Mouse (Mus musculus) hindlimb bud, embryonic 11.5 days (tissue): ENCODE results near the gene Tanc2.

Source experiments
- DNase-seq: peaks from one replicate; pipeline ENCODE4 v3.0.0-alpha.2; 2012; ENCODE audit warnings: low read depth, low spot score; ENCODE audit errors: extremely low spot score

Gene Tanc2

GRCm38 (mm10) chr11:105921275-105921674 is 331.5 kb downstream of the Tanc2 start:
- no peak for DNase-seq

DNA sequence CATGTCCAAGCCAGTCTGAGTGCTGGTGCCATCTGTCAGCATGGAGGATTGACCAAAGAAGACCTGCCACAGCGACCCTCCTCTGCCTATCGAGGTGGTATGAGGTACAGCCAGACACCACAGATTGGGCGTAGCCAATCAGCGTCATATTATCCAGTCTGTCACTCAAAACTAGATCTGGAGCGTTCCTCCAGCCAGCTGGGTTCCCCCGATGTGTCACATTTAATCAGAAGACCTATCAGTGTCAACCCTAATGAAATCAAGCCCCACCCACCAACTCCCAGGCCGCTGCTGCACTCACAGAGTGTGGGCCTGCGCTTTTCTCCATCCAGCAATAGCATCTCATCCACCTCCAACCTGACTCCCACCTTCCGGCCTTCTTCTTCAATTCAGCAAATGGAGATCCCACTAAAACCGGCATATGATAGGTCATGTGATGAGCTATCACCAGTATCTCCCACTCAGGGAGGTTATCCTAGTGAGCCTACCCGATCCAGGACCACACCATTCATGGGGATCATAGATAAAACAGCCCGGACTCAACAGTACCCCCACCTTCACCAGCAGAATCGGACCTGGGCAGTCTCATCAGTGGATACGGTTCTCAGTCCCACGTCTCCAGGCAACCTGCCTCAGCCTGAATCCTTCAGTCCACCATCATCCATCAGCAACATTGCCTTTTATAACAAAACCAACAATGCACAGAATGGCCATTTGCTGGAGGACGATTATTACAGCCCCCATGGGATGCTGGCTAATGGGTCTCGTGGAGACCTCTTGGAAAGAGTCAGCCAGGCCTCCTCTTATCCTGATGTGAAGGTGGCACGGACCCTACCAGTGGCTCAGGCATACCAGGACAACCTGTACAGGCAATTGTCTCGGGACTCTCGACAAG is 333.2 kb downstream of the Tanc2 start:
- DNase-seq = no peak

DNA sequence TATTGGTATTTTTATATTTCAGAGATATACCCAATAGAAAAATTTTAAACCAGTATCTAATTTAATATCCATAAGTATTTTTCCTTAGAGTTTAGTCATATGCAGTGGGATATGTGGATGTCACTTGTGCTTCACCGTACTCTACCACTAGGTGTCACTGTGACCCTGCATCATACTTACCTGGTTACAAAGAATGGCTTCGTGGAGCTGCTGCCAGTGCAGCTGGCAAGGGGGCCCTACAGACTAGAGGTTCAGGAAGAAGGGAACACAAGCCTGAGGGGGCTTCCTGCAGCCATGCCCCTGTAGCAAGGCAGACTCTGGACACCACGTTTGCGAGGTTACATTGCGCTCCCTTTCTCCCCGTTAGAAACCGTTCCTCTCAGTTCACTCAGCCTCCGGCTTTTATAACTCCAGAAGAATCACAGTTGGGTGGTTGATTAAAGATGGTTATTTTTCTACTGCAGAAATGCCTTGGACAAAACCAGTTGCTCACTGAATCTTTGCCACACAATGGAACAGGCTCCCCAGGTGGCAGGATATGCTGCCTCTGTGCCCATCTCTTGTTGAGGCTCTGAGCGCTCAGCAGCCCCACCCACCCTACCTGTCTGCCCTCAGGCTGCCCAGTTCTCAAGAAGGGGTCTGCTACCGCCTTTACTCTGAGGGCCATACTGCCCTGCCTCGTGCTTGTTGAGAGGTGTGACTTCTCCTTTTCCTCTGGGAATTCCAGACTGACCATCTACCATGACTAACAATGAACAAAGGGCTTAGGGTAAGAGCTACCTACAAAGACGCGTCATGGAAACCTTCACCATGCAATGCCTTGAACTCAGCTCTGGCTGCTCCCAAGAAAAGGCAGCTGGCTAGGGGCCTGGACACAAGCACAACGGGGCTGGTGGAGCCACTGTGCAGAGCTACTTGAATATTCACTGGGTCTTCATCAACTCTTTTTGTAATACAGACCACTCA is 337.6 kb downstream of the Tanc2 start:
- peak; percentile 83 for DNase-seq

- DNase-seq = no peak
Measured at GRCm38 (mm10) chr11:105928171-105928570, 338.4 kb downstream of the Tanc2 start.

GRCm38 (mm10) chr11:105931380-105931779 is 341.6 kb downstream of the Tanc2 start:
- no peak for DNase-seq

- DNase-seq = no peak
Measured at GRCm38 (mm10) chr11:105933746-105934145, 344.0 kb downstream of the Tanc2 start.

DNA sequence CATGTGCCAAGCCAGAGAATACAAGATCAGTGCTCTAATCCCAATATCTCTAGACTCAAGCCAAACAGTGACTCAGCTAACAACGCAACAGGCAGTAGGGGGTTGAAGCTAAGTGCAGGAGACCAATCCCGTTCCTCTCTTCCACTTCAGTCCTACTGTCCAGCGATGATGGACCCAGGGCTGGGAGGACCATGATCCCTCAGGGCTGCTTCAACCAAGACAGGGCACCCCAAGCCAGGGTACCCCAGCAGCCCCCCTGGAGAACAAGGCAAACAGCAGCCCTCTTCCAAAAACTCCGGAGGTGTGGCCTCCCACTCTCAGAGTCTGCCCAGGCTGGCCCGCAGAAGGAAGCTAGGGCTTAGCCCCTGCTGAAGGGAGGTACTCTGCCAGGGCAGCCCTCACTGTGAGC is 344.5 kb downstream of the Tanc2 start:
- DNase-seq = no peak

DNA sequence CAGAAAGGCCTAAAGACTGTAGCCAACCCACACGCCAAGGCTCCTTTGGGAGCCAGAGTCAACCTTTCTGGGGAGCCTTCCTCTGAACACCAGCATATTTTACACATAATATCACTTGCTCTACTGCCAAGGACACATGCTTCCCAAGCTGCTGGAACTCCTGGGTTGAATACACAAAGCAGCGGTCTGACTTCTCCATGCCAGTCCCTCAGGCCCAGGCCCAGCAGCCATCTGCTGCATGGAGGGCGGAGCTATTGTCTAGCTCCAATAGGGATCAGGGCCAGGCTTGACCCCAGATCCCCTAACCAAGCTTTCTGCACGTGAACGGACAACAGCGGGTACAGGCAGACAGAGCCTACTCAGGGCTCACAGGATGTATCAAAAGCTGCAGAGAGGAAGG is 345.0 kb downstream of the Tanc2 start:
- DNase-seq = no peak

GRCm38 (mm10) chr11:105935496-105935895 is 345.7 kb downstream of the Tanc2 start:
- DNase-seq = no peak

- no peak for DNase-seq
Measured at GRCm38 (mm10) chr11:105936200-105936599, 346.4 kb downstream of the Tanc2 start.

DNA sequence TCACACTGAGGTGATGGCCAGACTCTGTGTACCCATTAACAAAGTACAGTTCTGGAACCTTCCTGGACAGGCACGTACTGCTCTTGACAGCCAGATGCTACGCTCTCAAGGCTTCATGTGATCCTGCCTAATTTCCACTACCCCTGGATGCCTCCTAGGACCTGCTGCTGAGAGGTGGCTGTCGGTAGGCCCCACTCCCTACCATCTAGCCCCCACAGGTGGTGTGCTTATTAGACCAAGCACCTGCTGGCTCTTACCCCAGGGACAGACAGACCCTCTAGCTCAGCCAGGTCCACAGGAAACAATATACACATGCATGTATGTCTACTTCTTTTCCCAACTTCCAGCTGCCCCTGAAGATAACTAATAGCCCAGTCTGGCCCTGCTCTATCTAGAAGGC is 347.2 kb downstream of the Tanc2 start:
- DNase-seq = no peak

GRCm38 (mm10) chr11:105938771-105939170 is 349.0 kb downstream of the Tanc2 start:
- no peak for DNase-seq

DNA sequence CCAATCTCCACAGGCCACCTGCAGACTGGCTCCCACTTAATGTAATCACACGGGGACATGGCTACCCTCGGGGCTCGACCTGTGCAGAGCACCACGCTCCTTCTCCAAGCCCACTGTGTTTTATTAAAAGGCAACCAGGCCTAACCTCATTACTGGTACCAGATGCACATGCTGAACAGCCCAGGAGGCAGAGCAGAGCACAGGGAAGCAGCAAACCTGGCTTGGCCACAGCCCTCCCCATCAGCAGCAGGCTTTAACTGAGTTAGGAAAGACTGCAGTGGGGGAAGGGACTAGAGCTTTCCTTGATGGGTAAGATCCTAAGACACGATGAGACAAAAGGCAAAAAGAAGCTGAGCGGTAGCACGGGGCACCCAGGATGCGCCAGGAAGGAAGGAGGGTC is 352.2 kb downstream of the Tanc2 start:
- DNase-seq = no peak

GRCm38 (mm10) chr11:105943133-105944102 is 353.6 kb downstream of the Tanc2 start:
- DNase-seq = no peak

DNA sequence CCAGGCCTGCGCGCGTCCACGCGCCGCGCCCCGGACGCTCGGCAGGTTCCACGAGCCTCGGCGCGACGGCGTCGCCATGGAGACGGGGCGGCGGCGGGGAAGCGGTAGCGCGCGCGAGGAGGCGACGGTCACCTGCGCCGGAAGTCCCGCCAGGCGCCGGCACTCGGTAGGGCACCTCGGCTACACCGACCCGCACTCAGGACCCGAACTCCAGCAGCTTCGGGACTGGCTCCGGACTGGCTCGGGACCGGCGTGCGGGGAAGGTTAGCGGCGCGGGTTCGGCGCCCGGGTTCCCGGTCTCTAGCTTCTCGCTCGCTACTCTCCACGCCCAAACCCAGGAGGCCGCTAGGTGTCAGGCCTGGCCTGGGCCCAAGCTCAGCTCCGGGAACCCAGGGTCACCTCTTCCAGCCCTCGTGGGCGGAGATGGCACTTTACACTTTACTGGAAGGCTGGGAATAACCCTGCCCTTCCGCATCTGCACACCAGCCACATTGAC is 354.4 kb downstream of the Tanc2 start:
- no peak for DNase-seq

GRCm38 (mm10) chr11:105944770-105945672 is 355.2 kb downstream of the Tanc2 start:
- DNase-seq = no peak

DNA sequence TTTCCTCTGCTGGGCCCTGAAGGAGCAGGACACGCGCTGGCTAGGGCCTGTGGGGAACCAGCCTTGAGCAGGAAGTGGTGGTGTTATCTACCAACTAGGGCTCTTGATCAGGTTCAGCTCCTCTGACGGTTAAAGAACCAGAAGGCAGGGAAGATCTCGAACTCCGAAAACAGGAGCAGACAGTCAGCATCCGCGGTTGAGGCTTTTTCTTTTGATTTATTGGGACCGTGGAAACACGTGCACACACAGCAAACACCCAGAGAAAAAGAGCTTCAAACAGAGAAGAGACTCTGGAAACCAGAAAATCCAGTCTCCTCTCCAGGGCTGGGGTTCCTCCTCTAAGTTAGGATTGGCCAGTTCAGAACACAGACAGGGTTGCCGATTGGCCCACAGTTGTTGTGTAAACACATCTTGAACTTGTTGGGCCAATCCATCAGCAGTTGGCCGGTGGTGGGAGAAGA is 356.9 kb downstream of the Tanc2 start:
- no peak for DNase-seq

DNA sequence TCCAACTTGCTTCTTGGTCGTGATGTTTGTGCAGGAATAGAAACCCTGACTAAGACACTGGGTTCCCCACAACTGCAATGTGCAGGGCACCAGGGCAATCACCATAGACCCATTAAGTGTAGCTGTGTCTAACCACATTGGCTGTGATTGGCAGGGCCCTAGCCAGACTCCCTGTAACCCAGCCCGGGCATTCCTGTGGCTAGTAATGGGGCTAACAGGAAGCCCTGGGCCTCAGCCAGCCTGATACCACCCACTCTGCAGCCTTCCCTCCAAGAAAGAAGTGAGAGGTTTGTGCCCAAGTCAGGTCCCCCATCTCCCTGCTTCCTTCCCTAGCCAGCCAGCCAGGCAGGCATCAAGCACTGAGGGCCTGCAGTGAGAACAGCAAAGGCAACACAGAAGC is 358.5 kb downstream of the Tanc2 start:
- no peak for DNase-seq

GRCm38 (mm10) chr11:105950519-105950918 is 360.7 kb downstream of the Tanc2 start:
- no peak for DNase-seq
